Mouse (Mus musculus): Measurements from ENCODE around the gene Tor4a. TPM values are rescaled to one million over a fixed set of nuclear protein-coding genes. Genes with fewer than 3 reads are reported as not detected.

Gene Tor4a
- total and polyA plus RNA-seq, 3 experiments, result 12.6 to 20.4 (median 15.3) TPM

GRCm38 (mm10) chr2:25227406-25227805 is 30.7 kb upstream of the Tor4a start:
- in situ Hi-C loops (cut with MboI; ENCODE audit: low pct_ligation_motif_present, low pct_unique_long_range_greater_than_20kb, low sequenced_read_pairs), result no loop called here

DNA sequence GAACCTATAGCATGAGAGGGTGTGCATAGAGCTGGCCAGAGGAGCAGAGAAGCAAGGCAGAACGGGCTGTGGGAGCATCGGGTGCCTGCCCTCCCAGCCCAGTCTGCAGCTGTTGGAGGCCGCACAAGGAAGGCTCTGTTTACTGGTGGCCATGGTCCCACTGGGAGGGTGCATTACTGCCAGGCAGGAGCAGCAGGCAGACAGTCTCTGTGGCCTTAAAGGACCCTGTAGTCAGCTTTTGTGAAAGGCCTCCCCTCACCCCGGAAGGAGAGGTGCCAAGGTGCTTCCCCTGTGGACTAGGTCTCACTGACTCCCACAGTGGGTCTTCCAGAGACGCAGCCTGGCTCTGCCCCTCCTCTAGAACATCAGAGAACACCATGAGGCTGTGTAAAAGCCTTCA is 30.2 kb upstream of the Tor4a start:
- Histone ChIP-seq H3K79me2 (replicated peaks; ENCODE audit: control insufficient read depth, extremely low read depth, insufficient read depth, poor library complexity, severe bottlenecking) (peaks cover 9% of the 10 kb centered on the region), H3K27me3 (replicated peaks) (peaks cover 30% of the 10 kb centered on the region), H3K9ac (ENCODE audit: insufficient read depth, low read depth) (no peak overlapping the region), H3K4me2 (ENCODE audit: insufficient read depth, low read depth, poor library complexity, severe bottlenecking) (no peak overlapping the region), H3K4me1 (ENCODE audit: control insufficient read depth in 1 of 2, insufficient read depth in 2 of 2) (peaks cover 10 to 29% of the 10 kb centered on the region in 2 experiments; a peak in 3 of 4 replicates), H3K27ac (ENCODE audit: insufficient read depth, low read depth) (no peak overlapping the region), H3K4me3 (replicated peaks in 1 of 3; ENCODE audit: low read depth in 2 of 3, low read length in 2 of 3, poor library complexity in 1 of 3) (no peak overlapping the region), H3K9me3 (replicated peaks; ENCODE audit: low read length) (no peaks in the 10 kb centered on the region), H3K36me3 (replicated peaks in 1 of 2; ENCODE audit: control insufficient read depth in 1 of 2, insufficient read depth in 1 of 2, low read length in 1 of 2) (peaks cover 13 to 19% of the 10 kb centered on the region in 2 experiments)
- in situ Hi-C loops (cut with MboI; ENCODE audit: low pct_ligation_motif_present, low pct_unique_long_range_greater_than_20kb, low sequenced_read_pairs) (no loop called here), dilution Hi-C loops (cut with MboI; ENCODE audit: extremely low pct_ligation_motif_present, extremely low pct_unique_long_range_greater_than_20kb, low sequenced_read_pairs) (no loop called here)
- TF ChIP-seq IRF4 (IDR thresholded peaks at IDR 0.05; ENCODE audit: low read depth, low read length) (no peak), RAD21 (IDR thresholded peaks at IDR 0.05; ENCODE audit: low read depth, low read length) (no peak)
- no peak for DNase-seq (ENCODE audit: extremely low read depth)

More at GRCm38 (mm10) chr2:25227406-25227805, 30.7 kb upstream of the Tor4a start:
- peaks cover 9% of the 10 kb centered on the region for H3K79me2 ChIP-seq (replicated peaks; ENCODE audit: control insufficient read depth, extremely low read depth, insufficient read depth, poor library complexity, severe bottlenecking)
- no peak overlapping the region for H3K27ac ChIP-seq (ENCODE audit: insufficient read depth, low read depth)
- no peak for DNase-seq (ENCODE audit: extremely low read depth)
- no peaks in the 10 kb centered on the region for H3K9me3 ChIP-seq (replicated peaks; ENCODE audit: low read length)
- peaks cover 34% of the 10 kb centered on the region for H3K27me3 ChIP-seq (replicated peaks)
- H3K4me3 ChIP-seq (replicated peaks in 1 of 3; ENCODE audit: low read depth in 2 of 3, low read length in 2 of 3, poor library complexity in 1 of 3), result no peak overlapping the region
- dilution Hi-C loops (cut with MboI; ENCODE audit: extremely low pct_ligation_motif_present, extremely low pct_unique_long_range_greater_than_20kb, low sequenced_read_pairs), result no loop called here
- peaks cover 6 to 27% of the 10 kb centered on the region in 2 experiments; a peak in 3 of 4 replicates for H3K4me1 ChIP-seq (ENCODE audit: control insufficient read depth in 1 of 2, insufficient read depth in 2 of 2)
- peaks cover 8 to 14% of the 10 kb centered on the region in 2 experiments for H3K36me3 ChIP-seq (replicated peaks in 1 of 2; ENCODE audit: control insufficient read depth in 1 of 2, insufficient read depth in 1 of 2, low read length in 1 of 2)
- no peak overlapping the region for H3K4me2 ChIP-seq (ENCODE audit: insufficient read depth, low read depth, poor library complexity, severe bottlenecking)
- H3K9ac ChIP-seq (ENCODE audit: insufficient read depth, low read depth), result no peak overlapping the region
- no peak for TF ChIP-seq NELFE (IDR thresholded peaks at IDR 0.05; ENCODE audit: low read depth, low read length)
- TF ChIP-seq EP300 (IDR thresholded peaks at IDR 0.05; ENCODE audit: low read length), result no peak
- TF ChIP-seq ZC3H11A (IDR thresholded peaks at IDR 0.05; ENCODE audit: low read depth, low read length), result no peak
- no peak for TF ChIP-seq ZKSCAN1 (IDR thresholded peaks at IDR 0.05; ENCODE audit: borderline replicate concordance, low read depth, low read length)
- TF ChIP-seq MAZ (IDR thresholded peaks at IDR 0.05; ENCODE audit: low read depth, low read length), result no peak
- no peak for TF ChIP-seq MXI1 (IDR thresholded peaks at IDR 0.05; ENCODE audit: low read depth, low read length)
- no peak for TF ChIP-seq HCFC1 (IDR thresholded peaks at IDR 0.05; ENCODE audit: low read depth, low read length)
- no peak for TF ChIP-seq ETS1 (conservative IDR thresholded peaks at IDR 0.05; ENCODE audit: low read depth, low read length)
- no peak for TF ChIP-seq MYC (IDR thresholded peaks at IDR 0.05; ENCODE audit: low read depth, low read length)
- TF ChIP-seq MEF2A (IDR thresholded peaks at IDR 0.05; ENCODE audit: borderline replicate concordance, low read depth, low read length), result no peak
- TF ChIP-seq TBP (conservative IDR thresholded peaks at IDR 0.05; ENCODE audit: low read depth, low read length), result no peak
- no peak for TF ChIP-seq USF1 (IDR thresholded peaks at IDR 0.05; ENCODE audit: low read depth, low read length)
- TF ChIP-seq ZNF384 (IDR thresholded peaks at IDR 0.05; ENCODE audit: low read depth, low read length), result no peak
- TF ChIP-seq MAFK (IDR thresholded peaks at IDR 0.05; ENCODE audit: insufficient replicate concordance, low read length), result no peak
- TF ChIP-seq POLR2AphosphoS2 (IDR thresholded peaks at IDR 0.05; ENCODE audit: low read depth, low read length), result no peak
- no peak for TF ChIP-seq CTCF (conservative IDR thresholded peaks at IDR 0.05 in 1 of 2, IDR thresholded peaks at IDR 0.05 in 1 of 2; ENCODE audit: low read depth in 2 of 2, low read length in 2 of 2)
- TF ChIP-seq PAX5 (IDR thresholded peaks at IDR 0.05; ENCODE audit: low read length), result no peak
- no peak for TF ChIP-seq MAX (IDR thresholded peaks at IDR 0.05; ENCODE audit: low read length)
- no peak for TF ChIP-seq CHD1 (IDR thresholded peaks at IDR 0.05; ENCODE audit: low read depth, low read length)
- TF ChIP-seq SIN3A (IDR thresholded peaks at IDR 0.05; ENCODE audit: low read length), result no peak
